Mouse (Mus musculus) limb, embryonic 11.5 days (tissue): ENCODE measurements around the gene Tent5b. TPM values are rescaled to one million over a fixed set of nuclear protein-coding genes. Genes with fewer than 3 reads are reported as not detected.
A peak's percentile ranks its signal among the peaks of the same experiment; 100 is the strongest.

Source experiments
- ATAC-seq: fragments of 200-750 bp; cut with Nextera tagmentation; 2 replicates; pipeline ENCODE4 v1.8.0; 2017; ENCODE audit warnings: low read depth; ENCODE audit not compliant: insufficient number of reproducible peaks, low FRiP score, low TSS enrichment
- DNase-seq: peaks from one replicate; pipeline ENCODE4 v3.0.0-alpha.2; 2015; ENCODE audit warnings: low spot score
- H3K27ac ChIP-seq: fragments of 300-500 bp; sonication (generic); replicated peaks from 2 replicates; pipeline ENCODE4 v1.5.1; 2014; ENCODE audit warnings: low read depth, mild to moderate bottlenecking, low read length
- H3K27me3 ChIP-seq: fragments of 300-500 bp; sonication (generic); 2 replicates; pipeline ENCODE4 v1.6.1; 2014; ENCODE audit warnings: mild to moderate bottlenecking, low read length, mixed read lengths; ENCODE audit not compliant: control insufficient read depth, insufficient read depth
- H3K36me3 ChIP-seq: fragments of 300-500 bp; sonication (generic); 2 replicates; pipeline ENCODE4 v1.6.1; 2014; ENCODE audit warnings: mild to moderate bottlenecking, low read length, moderate library complexity, mixed read lengths; ENCODE audit not compliant: control insufficient read depth, insufficient read depth
- H3K4me1 ChIP-seq: fragments of 300-500 bp; sonication (generic); 2 replicates; pipeline ENCODE4 v1.6.1; 2014; ENCODE audit warnings: low read length, mixed read lengths; ENCODE audit not compliant: control insufficient read depth, insufficient read depth
- H3K4me2 ChIP-seq: fragments of 300-500 bp; sonication (generic); 2 replicates; pipeline ENCODE4 v1.6.1; 2014; ENCODE audit warnings: low read depth, mild to moderate bottlenecking, moderate library complexity; ENCODE audit not compliant: severe bottlenecking
- H3K4me3 ChIP-seq: fragments of 300-500 bp; sonication (generic); 2 replicates; pipeline ENCODE4 v1.5.1; 2014; ENCODE audit warnings: low read depth, low read length
- H3K9ac ChIP-seq: fragments of 300-500 bp; sonication (generic); 2 replicates; pipeline ENCODE4 v1.6.1; 2014; ENCODE audit warnings: mild to moderate bottlenecking, low read length
- H3K9me3 ChIP-seq: fragments of 300-500 bp; sonication (generic); 2 replicates; pipeline ENCODE4 v1.6.1; 2016; ENCODE audit warnings: low read length; ENCODE audit not compliant: control insufficient read depth
- WGBS: fragments of 180-500 bp; shearing (Covaris S2); extraction: QIAGEN DNeasy Blood & Tissue Kit; methylation state at CpG from one replicate; pipeline ENCODE4 v1.1.7; 2014; 5-methylcytosine and 5-hydroxymethylcytosine counted together
- polyA plus RNA-seq: library from polyadenylated mRNA; unstranded; fragments of >200 nt; fragmentation: Nextera tagmentation; extraction: Ambion mirVana; gene quantifications from 2 replicates; pipeline ENCODE4 v1.2.1, GENCODE M21; 2014

The Tent5b gene
- polyA plus RNA-seq, 1 experiment from 2014 or later: 0.51 TPM

GRCm38 (mm10) chr4:133445727-133446126, 34.2 kb upstream of the Tent5b start:
- Histone ChIP-seq H3K27me3 (no peaks in the 10 kb centered on the region), H3K27ac (no peak overlapping the region), H3K36me3 (no peaks in the 10 kb centered on the region), H3K4me3 (no peak overlapping the region), H3K4me2 (no peak overlapping the region), H3K9me3 (no peaks in the 10 kb centered on the region), H3K9ac (no peak overlapping the region), H3K4me1 (peaks cover 4% of the 10 kb centered on the region)
- no peak for ATAC-seq
- no peak for DNase-seq
- 88% methylated on average over 5 of the region's 5 CpGs for WGBS

DNA sequence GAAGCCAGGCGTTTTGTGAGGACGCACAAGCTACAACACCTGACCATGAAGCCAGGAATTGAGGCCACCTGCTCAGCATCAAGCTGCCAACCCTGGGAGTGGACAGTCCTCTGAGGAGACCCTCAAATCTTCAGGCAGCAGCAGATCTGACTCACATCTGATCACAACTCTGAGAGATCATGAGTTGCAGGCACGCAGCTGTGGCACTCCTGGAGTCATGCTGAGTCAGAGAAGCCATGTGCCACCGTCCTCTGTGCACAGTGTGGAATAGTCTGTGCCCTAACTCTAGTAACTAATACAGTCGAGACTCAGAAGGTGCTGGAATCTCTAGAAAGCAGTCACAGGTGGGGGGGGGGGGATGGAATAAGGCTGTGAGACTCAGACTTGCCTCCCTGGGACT, 32.6 kb upstream of the Tent5b start:
- 49% methylated on average over 5 of the region's 5 CpGs for WGBS
- no peaks in the 10 kb centered on the region for H3K36me3 ChIP-seq
- H3K4me3 ChIP-seq: no peak overlapping the region
- no peak for ATAC-seq
- peak overlapping the region; percentile 22; the same call in 1 of the 2 replicates for H3K9ac ChIP-seq
- peaks cover 4% of the 10 kb centered on the region; the same call in 1 of the 2 replicates for H3K4me1 ChIP-seq
- H3K27me3 ChIP-seq: no peaks in the 10 kb centered on the region
- no peak for DNase-seq
- no peak overlapping the region for H3K27ac ChIP-seq
- no peaks in the 10 kb centered on the region for H3K9me3 ChIP-seq
- H3K4me2 ChIP-seq: no peak overlapping the region

GRCm38 (mm10) chr4:133447967-133448366, 32.0 kb upstream of the Tent5b start:
- Histone ChIP-seq H3K27ac (no peak overlapping the region), H3K4me2 (no peak overlapping the region), H3K4me1 (peaks cover 4% of the 10 kb centered on the region; the same call in 1 of the 2 replicates), H3K9me3 (no peaks in the 10 kb centered on the region), H3K27me3 (no peaks in the 10 kb centered on the region), H3K36me3 (no peaks in the 10 kb centered on the region), H3K4me3 (no peak overlapping the region), H3K9ac (no peak overlapping the region)
- ATAC-seq (no peak), DNase-seq (no peak)
- 81% methylated on average over 11 of the region's 11 CpGs for WGBS

- DNase-seq: no peak
- ATAC-seq: no peak
- H3K4me3 ChIP-seq: no peak overlapping the region
- no peak overlapping the region for H3K27ac ChIP-seq
- H3K4me2 ChIP-seq: no peak overlapping the region
- H3K4me1 ChIP-seq: peaks cover 4% of the 10 kb centered on the region; the same call in 1 of the 2 replicates
- no peaks in the 10 kb centered on the region for H3K36me3 ChIP-seq
- H3K27me3 ChIP-seq: no peaks in the 10 kb centered on the region
- no peaks in the 10 kb centered on the region for H3K9me3 ChIP-seq
- H3K9ac ChIP-seq: no peak overlapping the region
- WGBS: 58% methylated on average over 8 of the region's 8 CpGs
Measured at GRCm38 (mm10) chr4:133448708-133449388, 31.1 kb upstream of the Tent5b start.

DNA sequence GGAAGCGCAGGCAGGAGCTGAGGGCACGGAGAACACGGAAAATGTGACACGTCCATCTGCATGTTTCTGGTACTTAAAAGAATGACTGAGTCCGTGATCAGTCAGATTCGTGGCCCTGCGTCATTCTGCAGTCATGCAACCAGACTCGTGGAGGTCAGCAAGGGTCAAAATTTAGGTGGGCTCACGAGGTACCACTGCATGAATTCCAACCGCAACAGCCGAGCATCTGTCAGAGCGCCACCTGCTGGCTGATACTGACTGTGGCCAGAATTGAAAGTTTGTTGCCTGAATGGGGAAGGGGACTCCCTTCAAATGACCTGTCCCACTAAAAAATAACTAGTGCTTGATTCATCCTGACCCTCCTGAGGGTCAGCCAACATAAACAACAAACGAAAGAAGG, 30.2 kb upstream of the Tent5b start:
- Histone ChIP-seq H3K4me1 (peaks cover 4% of the 10 kb centered on the region; the same call in 1 of the 2 replicates), H3K4me2 (no peak overlapping the region), H3K9me3 (no peaks in the 10 kb centered on the region), H3K9ac (no peak overlapping the region), H3K27me3 (no peaks in the 10 kb centered on the region), H3K36me3 (no peaks in the 10 kb centered on the region), H3K27ac (no peak overlapping the region), H3K4me3 (no peak overlapping the region)
- DNase-seq: peak; percentile 87
- ATAC-seq: no peak
- WGBS: 16% methylated on average over 13 of the region's 13 CpGs

GRCm38 (mm10) chr4:133451536-133451935, 28.4 kb upstream of the Tent5b start:
- WGBS: 11% methylated on average over 10 of the region's 10 CpGs

DNA sequence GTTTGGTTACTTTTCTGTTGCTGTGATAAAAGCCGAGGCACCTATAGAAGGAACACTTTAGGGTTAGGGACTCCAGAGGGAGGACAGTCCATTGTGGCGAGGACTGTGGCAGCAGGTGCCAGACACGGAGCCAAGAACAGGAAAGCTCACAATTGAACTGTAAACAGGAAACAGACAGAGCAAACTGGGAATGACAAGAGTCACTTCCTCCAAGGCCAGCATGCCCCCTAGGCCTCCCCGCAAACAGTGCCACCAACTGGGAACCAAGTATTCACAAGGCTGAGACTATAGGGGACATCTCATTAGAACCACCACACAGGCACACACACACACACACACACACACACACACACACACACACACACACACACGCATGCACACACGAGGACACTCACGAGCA, 27.5 kb upstream of the Tent5b start:
- no peak for DNase-seq
- no peaks in the 10 kb centered on the region for H3K36me3 ChIP-seq
- ATAC-seq: no peak
- no peak overlapping the region for H3K4me3 ChIP-seq
- no peaks in the 10 kb centered on the region for H3K9me3 ChIP-seq
- H3K4me1 ChIP-seq: peaks cover 4% of the 10 kb centered on the region; the same call in 1 of the 2 replicates
- H3K27ac ChIP-seq: no peak overlapping the region
- H3K4me2 ChIP-seq: no peak overlapping the region
- 73% methylated on average over 7 of the region's 7 CpGs for WGBS
- H3K9ac ChIP-seq: no peak overlapping the region
- no peaks in the 10 kb centered on the region for H3K27me3 ChIP-seq

More at GRCm38 (mm10) chr4:133451536-133451935, 28.4 kb upstream of the Tent5b start:
- no peak overlapping the region for H3K4me2 ChIP-seq
- H3K36me3 ChIP-seq: no peaks in the 10 kb centered on the region
- H3K4me3 ChIP-seq: no peak overlapping the region
- ATAC-seq: no peak
- H3K27ac ChIP-seq: no peak overlapping the region
- no peaks in the 10 kb centered on the region for H3K27me3 ChIP-seq
- no peaks in the 10 kb centered on the region for H3K9me3 ChIP-seq
- DNase-seq: peak; percentile 95
- H3K9ac ChIP-seq: no peak overlapping the region
- peaks cover 4% of the 10 kb centered on the region; the same call in 1 of the 2 replicates for H3K4me1 ChIP-seq

DNA sequence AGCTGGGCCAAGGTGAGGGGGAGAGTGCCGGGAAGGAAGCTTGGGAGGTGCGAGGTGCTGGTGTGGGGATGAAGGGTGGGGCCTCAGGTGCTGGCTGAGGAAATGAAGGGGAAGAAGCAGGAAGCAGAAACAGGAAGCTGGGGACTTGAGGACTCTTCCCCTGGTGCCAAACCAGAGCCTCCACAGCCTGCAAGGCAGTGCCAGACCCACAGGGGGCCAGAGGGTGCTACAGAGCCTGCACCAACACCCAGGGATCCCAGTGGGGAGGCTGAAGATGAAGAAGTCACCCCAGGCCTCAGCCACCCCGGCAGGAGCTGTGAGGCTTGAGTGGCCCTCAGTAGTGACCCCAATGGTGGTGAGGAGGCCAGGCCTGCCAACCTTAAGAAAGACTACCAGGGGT, 21.9 kb upstream of the Tent5b start:
- no peaks in the 10 kb centered on the region for H3K4me1 ChIP-seq
- no peak for DNase-seq
- H3K27me3 ChIP-seq: no peaks in the 10 kb centered on the region
- no peak overlapping the region for H3K4me2 ChIP-seq
- H3K27ac ChIP-seq: no peak overlapping the region
- H3K9me3 ChIP-seq: no peaks in the 10 kb centered on the region
- ATAC-seq: no peak
- WGBS: 85% methylated on average over 3 of the region's 3 CpGs
- H3K9ac ChIP-seq: no peak overlapping the region
- H3K36me3 ChIP-seq: no peaks in the 10 kb centered on the region
- no peak overlapping the region for H3K4me3 ChIP-seq

DNA sequence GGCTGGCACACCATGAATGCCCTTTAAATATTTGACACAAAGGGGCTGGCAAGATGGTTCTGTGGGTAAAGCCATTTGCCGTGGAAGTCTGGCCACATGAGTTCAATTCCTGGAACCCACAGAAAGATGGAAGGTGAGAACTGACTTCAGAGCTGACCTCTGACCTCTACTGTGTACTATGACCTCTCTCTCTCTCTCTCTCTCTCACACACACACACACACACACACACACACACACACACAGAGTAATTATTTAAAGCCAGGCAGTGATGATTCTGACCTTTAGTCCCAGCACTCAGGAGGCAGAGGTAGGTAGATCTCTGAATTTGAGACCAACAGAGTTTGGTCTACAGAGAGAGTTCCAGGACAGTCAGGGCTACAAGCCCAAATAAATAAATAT, 19.9 kb upstream of the Tent5b start:
- DNase-seq (no peak), ATAC-seq (no peak)
- Histone ChIP-seq H3K4me3 (no peak overlapping the region), H3K9ac (no peak overlapping the region), H3K4me2 (no peak overlapping the region), H3K4me1 (no peaks in the 10 kb centered on the region), H3K9me3 (no peaks in the 10 kb centered on the region), H3K27me3 (no peaks in the 10 kb centered on the region), H3K27ac (no peak overlapping the region), H3K36me3 (no peaks in the 10 kb centered on the region)
- WGBS: 53% methylated on average over 1 of the region's 1 CpGs
